Mouse (Mus musculus) layer of hippocampus, postnatal 36 days (tissue): ENCODE results near the gene Ube2h. TPM values are rescaled to one million over a fixed set of nuclear protein-coding genes. Genes with fewer than 3 reads are reported as not detected.

Source experiments
- microRNA-seq, 2 experiments: library from miRNA; unstranded; fragments of <30 nt; microRNA quantifications; one replicate each; pipeline ENCODE4 v1.2.0; 2021
- total RNA-seq, 2 experiments: library from RNA; stranded (reverse); gene quantifications; 2 replicates each; pipeline ENCODE4 v1.2.3; 2021

The Ube2h gene
- total RNA-seq, 2 experiments from 2014 or later, result 88.1 to 93.9 TPM

Small RNA genes within 50 kb of the gene (microRNA-seq; reads per million reads assigned to microRNA genes)
- gene Mir182 (25.2 to 152 reads per million in 2 experiments), gene Mir183 (26.4 to 138 reads per million in 2 experiments), gene Mir96 (0 to 1.5 reads per million in 2 experiments)

Other genes starting within 250 kb of the Ube2h start
- 10 to 100 TPM; 24.5 to 27.9 TPM for gene Zc3hc1, start 86.5 kb upstream of the Ube2h start, total RNA-seq
- gene Klhdc10, start 97.3 kb upstream of the Ube2h start, total RNA-seq, result 10 to 100 TPM; 95.9 to 97.0 TPM
- 10 to 100 TPM; 19.2 to 25.2 TPM for gene Tmem209, start 205.2 kb upstream of the Ube2h start, total RNA-seq
- gene Ssmem1, start 205.3 kb upstream of the Ube2h start, total RNA-seq, result 1 to 10 TPM in 1 of 2 experiments, under 1 TPM in 1; 0.70 to 1.2 TPM
- gene Cpa2, start 237.0 kb upstream of the Ube2h start, total RNA-seq, result 1 to 10 TPM in 1 of 2 experiments, under 1 TPM in 1; 0.92 to 2.0 TPM